Comparison of ENCODE assay signal across 7 mouse cellular contexts in genomic region chr4:62583265-62584092, GRCm38 (mm10). TPM values are rescaled to one million over a fixed set of nuclear protein-coding genes. Genes with fewer than 3 reads are reported as not detected.
DNase-seq lines count a peak whose midpoint lies in the region; ATAC-seq and TF ChIP-seq lines count a peak whose summit lies in the region.

No protein-coding gene starts in this region.

- TF ChIP-seq CTCF in bone marrow, adult 2 months (IDR thresholded peaks at IDR 0.05; ENCODE audit: control insufficient read depth, insufficient read depth, low read length) = no peak
- no peak for TF ChIP-seq CTCF in small intestine, adult 2 months (IDR thresholded peaks at IDR 0.05; ENCODE audit: extremely low read depth, insufficient read length, insufficient replicate concordance, low read depth, low read length)

- no peak for TF ChIP-seq POLR2A in bone marrow, adult 2 months (IDR thresholded peaks at IDR 0.05; ENCODE audit: borderline replicate concordance, control insufficient read depth, low read depth, low read length)
- no peak for TF ChIP-seq POLR2A in small intestine, adult 2 months (IDR thresholded peaks at IDR 0.05; ENCODE audit: low read depth, low read length)

- DNase-seq in Muller cell, postnatal 12 days (ENCODE audit: inconsistent ontology term) = peak; percentile 89
- peak; percentile 89 for DNase-seq in forebrain, embryonic 11.5 days (ENCODE audit: low spot score)
- DNase-seq in hindbrain, embryonic 11.5 days (ENCODE audit: low spot score) = peak; percentile 78
- peak; percentile 35 to 44 for DNase-seq in left cerebral cortex, postnatal 25 days (ENCODE audit: low spot score in 2 of 2)

- peak; percentile 93 for ATAC-seq in forebrain, embryonic 11.5 days (replicated peaks; ENCODE audit: low FRiP score)
- ATAC-seq in hindbrain, embryonic 11.5 days (ENCODE audit: low FRiP score) = peak; percentile 92

- H3K4me1 ChIP-seq in bone marrow, adult 2 months (ENCODE audit: control insufficient read depth, insufficient read depth, low read length) = peaks cover 1% of the 10 kb centered on the region; the same call in 1 of the 2 replicates
- peaks cover 25% of the 10 kb centered on the region for H3K4me1 ChIP-seq in forebrain, embryonic 11.5 days (replicated peaks; ENCODE audit: control insufficient read depth, insufficient read depth, low read length)
- H3K4me1 ChIP-seq in hindbrain, embryonic 11.5 days (replicated peaks; ENCODE audit: control insufficient read depth, insufficient read depth, low read length) = peaks cover 14% of the 10 kb centered on the region; the same call in 1 of the 2 replicates
- H3K4me1 ChIP-seq in megakaryocyte, embryonic 14.5 days = peaks cover 5% of the 10 kb centered on the region; the same call in 1 of the 2 replicates
- H3K4me1 ChIP-seq in small intestine, adult 2 months (ENCODE audit: control insufficient read depth, insufficient read depth, insufficient read length, low read length) = peaks cover 15% of the 10 kb centered on the region; the same call in 1 of the 2 replicates

- H3K27ac ChIP-seq in bone marrow, adult 2 months (ENCODE audit: control insufficient read depth, insufficient read depth, low read depth, low read length, poor library complexity) = no peak overlapping the region
- H3K27ac ChIP-seq in forebrain, embryonic 11.5 days (ENCODE audit: low read depth, low read length) = peak overlapping the region; percentile 84
- peak overlapping the region; percentile 75 for H3K27ac ChIP-seq in hindbrain, embryonic 11.5 days (ENCODE audit: low read depth, low read length)
- no peak overlapping the region for H3K27ac ChIP-seq in small intestine, adult 2 months (ENCODE audit: insufficient read depth, low read depth, low read length)

- peak overlapping the region; percentile 82 for H3K9ac ChIP-seq in forebrain, embryonic 11.5 days (ENCODE audit: low read length)
- peak overlapping the region; percentile 75 for H3K9ac ChIP-seq in hindbrain, embryonic 11.5 days (ENCODE audit: low read depth, low read length)

- 2% methylated on average over 42 of the region's 42 CpGs for WGBS in bone marrow, adult 2 months
- under 1% methylated on average over 42 of the region's 42 CpGs for WGBS in forebrain, embryonic 11.5 days
- WGBS in hindbrain, embryonic 11.5 days = 3% methylated on average over 42 of the region's 42 CpGs
- 5% methylated on average over 42 of the region's 42 CpGs for WGBS in small intestine, adult 2 months

- H3K4me3 ChIP-seq in bone marrow, adult 2 months (replicated peaks; ENCODE audit: control insufficient read depth, low read depth, low read length) = peak overlapping the region; percentile 28
- peak overlapping the region; percentile 55 for H3K4me3 ChIP-seq in forebrain, embryonic 11.5 days (ENCODE audit: low read depth, low read length)
- peak overlapping the region; percentile 55 for H3K4me3 ChIP-seq in hindbrain, embryonic 11.5 days (ENCODE audit: low read depth, low read length)
- peak overlapping the region; percentile 5 for H3K4me3 ChIP-seq in megakaryocyte, embryonic 14.5 days (replicated peaks)
- peak overlapping the region; percentile 69 for H3K4me3 ChIP-seq in small intestine, adult 2 months (ENCODE audit: low read depth, low read length)

- no peaks in the 10 kb centered on the region; the same call in 1 of the 2 replicates for H3K27me3 ChIP-seq in forebrain, embryonic 11.5 days (ENCODE audit: control insufficient read depth, insufficient read depth, low read length)
- H3K27me3 ChIP-seq in hindbrain, embryonic 11.5 days (ENCODE audit: control insufficient read depth, insufficient read depth, low read length) = peaks cover 8% of the 10 kb centered on the region; the same call in 1 of the 2 replicates
- peaks cover 52% of the 10 kb centered on the region for H3K27me3 ChIP-seq in megakaryocyte, embryonic 14.5 days (replicated peaks)
- no peaks in the 10 kb centered on the region for H3K27me3 ChIP-seq in small intestine, adult 2 months (ENCODE audit: control insufficient read depth, insufficient read depth, low read length)

- H3K36me3 ChIP-seq in forebrain, embryonic 11.5 days (ENCODE audit: control insufficient read depth, insufficient read depth, low read length) = no peaks in the 10 kb centered on the region
- H3K36me3 ChIP-seq in hindbrain, embryonic 11.5 days (ENCODE audit: control insufficient read depth, insufficient read depth, low read length) = no peaks in the 10 kb centered on the region; the same call in 1 of the 2 replicates
- no peaks in the 10 kb centered on the region for H3K36me3 ChIP-seq in megakaryocyte, embryonic 14.5 days (replicated peaks; ENCODE audit: low read length)
- H3K36me3 ChIP-seq in small intestine, adult 2 months (ENCODE audit: control insufficient read depth, insufficient read depth, low read length) = no peaks in the 10 kb centered on the region

- H3K9me3 ChIP-seq in forebrain, embryonic 11.5 days (ENCODE audit: control insufficient read depth, low read length) = no peaks in the 10 kb centered on the region
- H3K9me3 ChIP-seq in hindbrain, embryonic 11.5 days (ENCODE audit: control insufficient read depth, low read length) = no peaks in the 10 kb centered on the region
- H3K9me3 ChIP-seq in megakaryocyte, embryonic 14.5 days = no peaks in the 10 kb centered on the region

- intact Hi-C loops in left cerebral cortex, postnatal 25 days (cut with DNase I) = no loop called here

- H3K4me2 ChIP-seq in forebrain, embryonic 11.5 days (ENCODE audit: low read depth, low read length, severe bottlenecking) = peak overlapping the region; percentile 88
- peak overlapping the region; percentile 97 for H3K4me2 ChIP-seq in hindbrain, embryonic 11.5 days (replicated peaks; ENCODE audit: low read depth, low read length)

RNA-seq across cellular contexts. Expression of gene Rgs3, which starts 23.8 kb away (rescaled TPM):
- 13.1 and 27.0 TPM in 2 replicates for polyA plus RNA-seq in bone marrow, adult 2 months (2011; ENCODE audit: insufficient read depth, insufficient read length, low replicate concordance, missing spikeins)
- polyA plus RNA-seq in forebrain, embryonic 11.5 days (2014; fragmentation: Nextera tagmentation; extraction: Ambion mirVana) = 33.6 and 39.7 TPM in 2 replicates
- polyA plus RNA-seq in hindbrain, embryonic 11.5 days (2014; fragmentation: Nextera tagmentation; extraction: Ambion mirVana) = 31.3 and 33.2 TPM in 2 replicates
- total RNA-seq in left cerebral cortex, postnatal 25 days (2021) = 10 to 100 TPM; 24.1 to 27.4 TPM
- 6.4 and 10.5 TPM in 2 replicates for polyA plus RNA-seq in megakaryocyte, embryonic 14.5 days (2012; ENCODE audit: insufficient read depth, low replicate concordance)
- 30.3 and 45.8 TPM in 2 replicates for polyA plus RNA-seq in small intestine, adult 2 months (2012; rRNA removed)

RNA-seq across cellular contexts. Expression of gene 4933430I17Rik, which starts 58.3 kb away (rescaled TPM):
- not detected in 2 replicates for polyA plus RNA-seq in bone marrow, adult 2 months (2011; ENCODE audit: insufficient read depth, insufficient read length, low replicate concordance, missing spikeins)
- polyA plus RNA-seq in forebrain, embryonic 11.5 days (2014; fragmentation: Nextera tagmentation; extraction: Ambion mirVana) = 1.1 and 1.8 TPM in 2 replicates
- 0.91 and 1.8 TPM in 2 replicates for polyA plus RNA-seq in hindbrain, embryonic 11.5 days (2014; fragmentation: Nextera tagmentation; extraction: Ambion mirVana)
- under 1 TPM; 0.37 to 0.53 TPM for total RNA-seq in left cerebral cortex, postnatal 25 days (2021)
- polyA plus RNA-seq in megakaryocyte, embryonic 14.5 days (2012; ENCODE audit: insufficient read depth, low replicate concordance) = not detected in 2 replicates
- 0.14 TPM in 1 of 2 replicates, not detected in the other for polyA plus RNA-seq in small intestine, adult 2 months (2012; rRNA removed)

RNA-seq across cellular contexts. Expression of gene Pole3, which starts 58.6 kb away (rescaled TPM):
- polyA plus RNA-seq in bone marrow, adult 2 months (2011; ENCODE audit: insufficient read depth, insufficient read length, low replicate concordance, missing spikeins) = 56.5 and 57.6 TPM in 2 replicates
- 132 and 135 TPM in 2 replicates for polyA plus RNA-seq in forebrain, embryonic 11.5 days (2014; fragmentation: Nextera tagmentation; extraction: Ambion mirVana)
- 116 and 117 TPM in 2 replicates for polyA plus RNA-seq in hindbrain, embryonic 11.5 days (2014; fragmentation: Nextera tagmentation; extraction: Ambion mirVana)
- total RNA-seq in left cerebral cortex, postnatal 25 days (2021) = 10 to 100 TPM; 19.9 to 20.2 TPM
- 4.7 and 21.6 TPM in 2 replicates for polyA plus RNA-seq in megakaryocyte, embryonic 14.5 days (2012; ENCODE audit: insufficient read depth, low replicate concordance)
- 5.6 and 8.9 TPM in 2 replicates for polyA plus RNA-seq in small intestine, adult 2 months (2012; rRNA removed)

Comparison
In these comparisons a context has a peak if more than half of its experiments do, and no peak if none do; other contexts are left out.
1. H3K27ac ChIP-seq: peak in forebrain, embryonic 11.5 days (single experiment) and hindbrain, embryonic 11.5 days (single experiment); none in bone marrow, adult 2 months (single experiment) and small intestine, adult 2 months (single experiment).
2. H3K4me3 ChIP-seq: peak in every context shown above with its lines; median percentile 69 in small intestine, adult 2 months; 55 in forebrain, embryonic 11.5 days; 55 in hindbrain, embryonic 11.5 days; 28 in bone marrow, adult 2 months; 5 in megakaryocyte, embryonic 14.5 days.
3. Peak in every context shown above with its lines, with median percentiles within 50 percentile points of each other: DNase-seq.